Mouse (Mus musculus) mature B cell (primary cell): Measurements from ENCODE around the gene Gtpbp1.

Experiments
- in situ Hi-C: fragments of 300-500 bp; cut with MboI; formaldehyde crosslinking; loops from 2 replicates; pipeline ENCODE4 v1.14.3; 2019

The Gtpbp1 gene

GRCm38 (mm10) chr15:79723439-79723838 lies 32.8 kb downstream of the Gtpbp1 start:
- in situ Hi-C loops, result no loop called here

GRCm38 (mm10) chr15:79725190-79725789 lies 34.6 kb downstream of the Gtpbp1 start:
- in situ Hi-C loops, result no loop called here

- in situ Hi-C loops, result no loop called here
Observed at GRCm38 (mm10) chr15:79727840-79728239, 37.2 kb downstream of the Gtpbp1 start.

GRCm38 (mm10) chr15:79728311-79728710 lies 37.7 kb downstream of the Gtpbp1 start:
- in situ Hi-C loops, result no loop called here

- in situ Hi-C loops, result no loop called here
Observed at GRCm38 (mm10) chr15:79728731-79729388, 38.2 kb downstream of the Gtpbp1 start.

GRCm38 (mm10) chr15:79731554-79731953 lies 40.9 kb downstream of the Gtpbp1 start:
- in situ Hi-C loops, result no loop called here

- in situ Hi-C loops, result no loop called here
Observed at GRCm38 (mm10) chr15:79733192-79733591, 42.5 kb downstream of the Gtpbp1 start.

- in situ Hi-C loops, result no loop called here
Observed at GRCm38 (mm10) chr15:79733640-79734039, 43.0 kb downstream of the Gtpbp1 start.

- in situ Hi-C loops, result no loop called here
Observed at GRCm38 (mm10) chr15:79734311-79734710, 43.7 kb downstream of the Gtpbp1 start.

GRCm38 (mm10) chr15:79740739-79741138 lies 50.1 kb downstream of the Gtpbp1 start:
- in situ Hi-C loops, result no loop called here

GRCm38 (mm10) chr15:79741173-79741858 lies 50.7 kb downstream of the Gtpbp1 start:
- in situ Hi-C loops, result no loop called here

- in situ Hi-C loops, result no loop called here
Observed at GRCm38 (mm10) chr15:79741921-79742705, 51.5 kb downstream of the Gtpbp1 start, which contains the start of gene Sun2. Gene Sun2, minus strand, starts transcription at chr15:79742536.

- in situ Hi-C loops, result no loop called here
Observed at GRCm38 (mm10) chr15:79742706-79743023, 52.0 kb downstream of the Gtpbp1 start.

GRCm38 (mm10) chr15:79744001-79744400 lies 53.4 kb downstream of the Gtpbp1 start:
- in situ Hi-C loops, result no loop called here

- in situ Hi-C loops, result no loop called here
Observed at GRCm38 (mm10) chr15:79744742-79745141, 54.1 kb downstream of the Gtpbp1 start.

GRCm38 (mm10) chr15:79745312-79745711 lies 54.7 kb downstream of the Gtpbp1 start:
- in situ Hi-C loops, result no loop called here

GRCm38 (mm10) chr15:79745883-79746282 lies 55.2 kb downstream of the Gtpbp1 start:
- in situ Hi-C loops, result no loop called here

GRCm38 (mm10) chr15:79747998-79748397 lies 57.4 kb downstream of the Gtpbp1 start:
- in situ Hi-C loops, result no loop called here

- in situ Hi-C loops, result no loop called here
Observed at GRCm38 (mm10) chr15:79749162-79749561, 58.5 kb downstream of the Gtpbp1 start.

- in situ Hi-C loops, result no loop called here
Observed at GRCm38 (mm10) chr15:79750266-79750665, 59.6 kb downstream of the Gtpbp1 start.

GRCm38 (mm10) chr15:79751772-79752171 lies 61.1 kb downstream of the Gtpbp1 start:
- in situ Hi-C loops, result no loop called here

- in situ Hi-C loops, result no loop called here
Observed at GRCm38 (mm10) chr15:79752742-79753419, 62.2 kb downstream of the Gtpbp1 start.
